Mouse (Mus musculus): Measurements from ENCODE around the gene Usp22.

- no peak for TF ChIP-seq POLR2A (IDR thresholded peaks at IDR 0.05; ENCODE audit: control insufficient read depth, extremely low read depth, insufficient read depth, low read length, poor library complexity)
- peak; percentile 69; the same call in 1 of the 2 replicates for TF ChIP-seq CTCF (IDR thresholded peaks at IDR 0.05; ENCODE audit: borderline replicate concordance, control insufficient read depth, extremely low read depth, insufficient read depth, low read length, poor library complexity)
Observed at GRCm38 (mm10) chr11:61174291-61174820, 499 bp downstream of the Usp22 start.

Measured in thymus, adult 2 months (tissue).